In the genomic region with DNA sequence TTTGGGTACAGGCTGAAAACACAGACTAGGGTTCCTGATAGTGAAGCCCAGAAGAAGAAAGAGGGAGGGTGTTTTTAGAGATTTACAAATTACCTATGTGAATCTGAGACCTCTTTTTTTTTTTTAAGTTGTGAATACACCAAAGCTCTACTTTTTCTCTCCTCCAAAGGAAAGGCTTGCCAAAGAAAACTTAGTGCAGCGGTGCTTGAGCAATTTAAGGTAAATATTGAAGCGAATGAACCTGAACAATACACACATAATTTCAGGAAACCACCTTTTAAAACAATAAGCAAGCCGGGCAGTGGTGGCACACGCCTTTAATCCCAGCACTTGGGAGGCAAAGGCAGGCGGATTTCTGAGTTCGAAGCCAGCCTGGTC, we compare ENCODE assay signal across 8 mouse cellular contexts. TPM values are rescaled to one million over a fixed set of nuclear protein-coding genes. Genes with fewer than 3 reads are reported as not detected.
DNase-seq lines count a peak whose midpoint lies in the region; ATAC-seq and TF ChIP-seq lines count a peak whose summit lies in the region.

No protein-coding gene starts in this region.

- H3K4me1 ChIP-seq in embryonic fibroblast, embryonic 13.5 days (ENCODE audit: control insufficient read depth, insufficient read depth, low read length) = peaks cover 9% of the 10 kb centered on the region
- peaks cover 12% of the 10 kb centered on the region for H3K4me1 ChIP-seq in limb, embryonic 10.5 days
- H3K4me1 ChIP-seq in neural tube, embryonic 13.5 days (replicated peaks) = peaks cover 32% of the 10 kb centered on the region

- H3K9ac ChIP-seq in neural tube, embryonic 13.5 days = peak overlapping the region; percentile 96

- ATAC-seq in neural tube, embryonic 13.5 days (ENCODE audit: low read depth) = no peak
- ATAC-seq in erythroid progenitor cell, adult 5-6 weeks (replicated peaks; ENCODE audit: low FRiP score, poor library complexity, severe bottlenecking) = no peak

- TF ChIP-seq POLR2A in embryonic fibroblast, embryonic 13.5 days (IDR thresholded peaks at IDR 0.05; ENCODE audit: low read depth, low read length) = no peak

- 29% methylated on average over 6 of the region's 6 CpGs for WGBS in limb, embryonic 10.5 days
- WGBS in neural tube, embryonic 13.5 days = 19% methylated on average over 6 of the region's 6 CpGs

- no peaks in the 10 kb centered on the region for H3K9me3 ChIP-seq in limb, embryonic 10.5 days (replicated peaks)
- H3K9me3 ChIP-seq in neural tube, embryonic 13.5 days = no peaks in the 10 kb centered on the region

- H3K27me3 ChIP-seq in limb, embryonic 10.5 days (ENCODE audit: low read depth, poor library complexity, severe bottlenecking) = no peaks in the 10 kb centered on the region
- no peaks in the 10 kb centered on the region for H3K27me3 ChIP-seq in neural tube, embryonic 13.5 days

- peak; percentile 19 to 24 for DNase-seq in lung, adult 18-20 months
- DNase-seq in lung, postnatal 14 days = no peak
- DNase-seq in limb, embryonic 10.5 days (ENCODE audit: low spot score) = no peak
- DNase-seq in gastrocnemius, adult 18-20 months (ENCODE audit: low spot score) = no peak
- DNase-seq in layer of hippocampus, adult 9-11 months = no peak

- no peak for TF ChIP-seq CTCF in embryonic fibroblast, embryonic 13.5 days (IDR thresholded peaks at IDR 0.05; ENCODE audit: borderline replicate concordance, insufficient read depth, low read length)

- peak overlapping the region; percentile 83 for H3K4me3 ChIP-seq in embryonic fibroblast, embryonic 13.5 days (ENCODE audit: insufficient read depth, low read length)
- H3K4me3 ChIP-seq in limb, embryonic 10.5 days = peak overlapping the region; percentile 85
- H3K4me3 ChIP-seq in neural tube, embryonic 13.5 days = peak overlapping the region; percentile 98

- H3K4me2 ChIP-seq in neural tube, embryonic 13.5 days = peak overlapping the region; percentile 61

- peak overlapping the region; percentile 85 for H3K27ac ChIP-seq in embryonic fibroblast, embryonic 13.5 days (ENCODE audit: insufficient read depth, low read length)
- peak overlapping the region; percentile 99 for H3K27ac ChIP-seq in limb, embryonic 10.5 days
- H3K27ac ChIP-seq in neural tube, embryonic 13.5 days (replicated peaks) = peak overlapping the region; percentile 96

- peaks cover 23% of the 10 kb centered on the region for H3K36me3 ChIP-seq in limb, embryonic 10.5 days
- H3K36me3 ChIP-seq in neural tube, embryonic 13.5 days = no peaks in the 10 kb centered on the region

RNA-seq across cellular contexts. Expression of a gene that starts 0.7 kb away (rescaled TPM):
- 203 and 225 TPM in 2 replicates for polyA plus RNA-seq in embryonic fibroblast, embryonic 13.5 days (2011; ENCODE audit: insufficient read length, low read depth, missing spikeins)
- 90.8 and 102 TPM in 2 replicates for polyA plus RNA-seq in limb, embryonic 10.5 days (2016; fragmentation: Nextera tagmentation; extraction: Ambion mirVana)
- 46.3 and 53.9 TPM in 2 replicates for polyA plus RNA-seq in neural tube, embryonic 13.5 days (2015; fragmentation: Nextera tagmentation; extraction: Ambion mirVana)
- total RNA-seq in gastrocnemius, adult 18-20 months (2021) = 10 to 100 TPM; 43.1 to 44.7 TPM
- total RNA-seq in erythroid progenitor cell, adult 5-6 weeks (2015; ENCODE audit: low replicate concordance) = 216 and 231 TPM in 2 replicates
- 270 and 327 TPM in 2 replicates for total RNA-seq in erythroid progenitor cell, adult 5-6 weeks (2017; ENCODE audit: low replicate concordance)

Comparison
In these comparisons a context has a peak if more than half of its experiments do, and no peak if none do; other contexts are left out.
1. DNase-seq: peak in lung, adult 18-20 months (2 of 2); none in lung, postnatal 14 days (single experiment), limb, embryonic 10.5 days (single experiment), gastrocnemius, adult 18-20 months (single experiment) and layer of hippocampus, adult 9-11 months (single experiment).
2. Peak in every context shown above with its lines, with median percentiles within 50 percentile points of each other: H3K27ac ChIP-seq and H3K4me3 ChIP-seq.